Mouse (Mus musculus) left cerebral cortex, postnatal 4 days (tissue): Measurements from ENCODE around the gene Chd2. TPM values are rescaled to one million over a fixed set of nuclear protein-coding genes. Genes with fewer than 3 reads are reported as not detected.

ENCODE experiments used
- DNase-seq: peaks from one replicate; pipeline ENCODE4 v3.0.0-alpha.2; 2022
- intact Hi-C: fragments of 180-260 bp; cut with DNase I; formaldehyde crosslinking; loops from one replicate; pipeline ENCODE4 v1.15.1; 2025
- total RNA-seq, 2 experiments: library from RNA; stranded (reverse); gene quantifications; 2 replicates each; pipeline ENCODE4 v1.2.3; 2021

Gene Chd2
- total RNA-seq, 2 experiments from 2014 or later: 52.5 to 57.9 TPM

GRCm38 (mm10) chr7:73467741-73468140, 73.9 kb downstream of the Chd2 start:
- DNase-seq: no peak

GRCm38 (mm10) chr7:73463546-73463945, 78.1 kb downstream of the Chd2 start:
- no peak for DNase-seq
- intact Hi-C loops: no loop called here

More at GRCm38 (mm10) chr7:73467741-73468140, 73.9 kb downstream of the Chd2 start:
- intact Hi-C loops: no loop called here

DNA sequence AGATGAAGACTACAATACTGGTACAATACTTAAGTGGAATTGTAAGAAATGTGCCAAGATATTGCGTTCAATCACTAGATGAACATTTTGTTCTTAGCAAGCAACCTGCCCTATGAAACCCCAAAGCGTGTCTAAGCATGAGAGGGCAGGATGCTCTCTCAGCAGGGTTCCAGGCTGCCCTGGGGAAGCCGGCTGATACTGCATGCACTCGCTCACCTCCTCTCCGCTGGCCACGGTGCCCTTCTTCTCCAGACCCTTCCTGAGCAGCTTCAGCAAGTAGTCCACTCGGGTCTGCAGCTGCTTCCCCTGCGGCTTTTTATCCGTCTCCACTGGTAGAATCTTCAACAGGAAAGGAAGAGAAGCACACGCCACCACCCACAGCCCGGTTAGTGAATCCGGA, 87.5 kb downstream of the Chd2 start:
- no peak for DNase-seq
- intact Hi-C loops: no loop called here

DNA sequence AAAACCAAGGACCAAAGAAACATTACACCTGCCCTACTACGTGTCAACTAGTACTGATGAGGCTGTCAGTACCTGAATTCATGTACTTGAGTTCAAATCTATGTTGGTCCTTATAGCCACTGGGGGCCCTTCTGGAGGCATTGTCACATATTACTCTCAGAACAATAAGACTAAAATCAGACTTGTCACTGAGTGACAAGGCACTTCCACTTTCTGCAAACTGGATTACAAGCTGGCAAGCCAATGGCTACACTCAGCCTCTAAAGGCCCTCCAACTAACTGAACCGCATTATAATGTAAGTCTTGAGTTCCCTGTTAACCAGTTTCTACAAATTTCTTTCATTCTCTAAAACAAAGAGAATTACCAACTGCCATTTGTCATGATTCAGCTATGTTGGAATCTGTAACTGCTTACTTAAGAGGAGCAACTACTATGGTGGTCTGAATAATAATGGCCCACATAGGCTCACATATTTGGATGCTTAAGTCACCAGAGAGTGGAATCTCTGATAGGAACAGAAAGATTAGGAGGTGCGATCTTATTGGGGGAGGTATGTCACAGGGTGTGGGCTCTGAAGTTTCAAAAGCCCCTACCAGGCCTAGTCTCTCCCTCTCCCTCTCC, 89.3 kb downstream of the Chd2 start:
- no peak for DNase-seq
- intact Hi-C loops: no loop called here

DNA sequence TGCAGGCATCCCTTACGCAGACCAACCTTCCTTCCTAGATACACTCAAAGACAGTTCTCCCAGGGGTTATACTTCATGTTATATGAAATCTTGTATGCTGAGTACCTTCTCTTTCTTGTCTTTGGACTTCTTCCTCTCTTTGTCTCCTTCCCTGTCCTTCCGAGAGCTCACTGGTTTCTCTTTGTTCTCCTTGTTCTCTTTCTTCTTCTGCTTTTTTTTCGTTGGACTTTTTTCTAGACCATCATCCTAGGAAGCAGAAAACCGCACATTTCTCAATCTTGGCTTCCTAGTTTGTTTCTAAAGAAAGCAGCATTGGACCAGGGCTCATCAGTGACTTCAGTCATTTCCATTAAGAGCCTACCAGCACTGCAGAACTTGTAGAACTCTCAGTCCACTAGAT, 90.0 kb downstream of the Chd2 start:
- intact Hi-C loops: no loop called here
- no peak for DNase-seq

- intact Hi-C loops: loop anchor here (5.0 kb wide), 1 partner anchor 50 kb away; no protein-coding TSS in a partner anchor
These were observed 99.4 kb downstream of the Chd2 start for GRCm38 (mm10) chr7:73442246-73442645.

GRCm38 (mm10) chr7:73441802-73442201, 99.8 kb downstream of the Chd2 start:
- intact Hi-C loops: loop anchor here (5.0 kb wide), 1 partner anchor 50 kb away; no protein-coding TSS in a partner anchor
- DNase-seq: no peak

More at GRCm38 (mm10) chr7:73442246-73442645, 99.4 kb downstream of the Chd2 start:
- DNase-seq: no peak

DNA sequence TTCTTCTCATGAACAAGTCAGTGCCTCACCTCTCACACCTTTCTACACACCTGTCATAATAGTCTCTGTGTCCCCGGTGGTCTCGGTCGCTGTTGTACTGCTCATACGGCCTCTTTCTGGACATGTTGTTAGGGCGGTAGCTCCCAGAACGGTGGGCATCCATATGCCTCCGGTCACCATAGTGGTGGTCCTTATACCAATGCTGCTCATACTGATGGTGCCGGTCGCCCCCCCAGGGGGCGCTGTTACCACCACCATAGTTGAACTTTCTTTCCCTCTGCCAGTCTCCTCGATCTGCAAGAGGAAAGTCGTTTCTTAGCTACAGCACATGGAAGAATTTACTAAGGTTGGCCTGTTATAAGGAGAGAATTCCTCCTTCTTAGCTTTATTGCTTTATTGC, 105.9 kb downstream of the Chd2 start:
- intact Hi-C loops: loop anchor here (10.0 kb wide), 1 partner anchor 189 kb away; no protein-coding TSS in a partner anchor
- DNase-seq: no peak

DNA sequence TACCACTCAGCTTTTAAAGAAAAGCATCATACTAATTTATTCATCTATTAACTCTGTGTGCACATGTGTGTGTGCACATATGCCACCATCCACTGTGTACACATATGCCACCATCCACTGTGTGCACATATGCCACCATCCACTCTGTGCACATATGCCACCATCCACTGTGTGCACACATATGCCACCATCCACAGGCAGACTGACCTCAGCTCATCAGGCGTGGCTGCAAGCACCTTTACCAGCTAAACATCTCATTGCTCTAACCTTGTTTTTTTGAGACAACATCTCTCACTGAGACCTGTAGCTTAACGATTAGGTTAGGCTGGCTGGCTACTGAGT, 107.3 kb downstream of the Chd2 start:
- intact Hi-C loops: loop anchor here (10.0 kb wide), 1 partner anchor 190 kb away; no protein-coding TSS in a partner anchor
- DNase-seq: no peak

GRCm38 (mm10) chr7:73433637-73434335, 107.8 kb downstream of the Chd2 start:
- no peak for DNase-seq

DNA sequence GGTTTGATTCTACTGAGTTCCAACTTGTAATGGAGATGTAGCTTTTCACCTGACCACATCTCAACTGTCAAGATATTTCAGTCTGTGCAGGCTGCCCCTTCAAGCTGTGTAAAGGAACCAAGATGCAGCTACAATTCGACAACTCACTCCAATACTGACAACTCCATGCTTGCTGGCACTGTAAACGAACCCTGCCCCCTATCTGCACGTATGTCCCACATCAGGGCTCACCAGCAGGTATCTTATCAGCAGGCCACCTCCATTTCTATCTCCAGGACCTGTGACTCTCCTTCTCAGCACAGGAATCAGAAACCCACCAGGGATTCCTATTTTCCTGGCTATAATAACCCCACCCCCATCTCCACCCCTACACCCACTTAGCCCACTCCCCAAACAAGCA, 113.1 kb downstream of the Chd2 start:
- DNase-seq: no peak
- intact Hi-C loops: no loop called here

More at GRCm38 (mm10) chr7:73433637-73434335, 107.8 kb downstream of the Chd2 start:
- intact Hi-C loops: loop anchor here (10.0 kb wide), 1 partner anchor 191 kb away; no protein-coding TSS in a partner anchor

DNA sequence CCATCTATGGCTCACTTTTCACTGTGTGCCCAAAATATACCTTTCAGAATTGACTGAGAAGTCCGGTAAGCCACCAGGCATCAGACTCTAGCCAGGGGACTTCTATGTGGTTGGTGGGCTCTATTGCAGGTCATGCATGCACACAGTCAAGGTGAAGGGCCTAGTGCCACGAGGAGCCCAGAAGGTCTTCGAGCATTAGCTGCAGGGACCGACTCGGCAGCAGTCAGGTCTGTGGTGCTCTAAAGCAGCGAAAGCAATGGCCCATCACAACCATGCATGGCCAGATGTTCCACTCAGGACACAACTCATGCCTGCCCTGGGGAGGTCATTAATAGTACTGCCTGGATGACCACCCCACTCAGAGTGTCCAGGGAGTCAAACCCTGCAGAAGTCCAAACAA, 113.8 kb downstream of the Chd2 start:
- no peak for DNase-seq
- intact Hi-C loops: no loop called here

DNA sequence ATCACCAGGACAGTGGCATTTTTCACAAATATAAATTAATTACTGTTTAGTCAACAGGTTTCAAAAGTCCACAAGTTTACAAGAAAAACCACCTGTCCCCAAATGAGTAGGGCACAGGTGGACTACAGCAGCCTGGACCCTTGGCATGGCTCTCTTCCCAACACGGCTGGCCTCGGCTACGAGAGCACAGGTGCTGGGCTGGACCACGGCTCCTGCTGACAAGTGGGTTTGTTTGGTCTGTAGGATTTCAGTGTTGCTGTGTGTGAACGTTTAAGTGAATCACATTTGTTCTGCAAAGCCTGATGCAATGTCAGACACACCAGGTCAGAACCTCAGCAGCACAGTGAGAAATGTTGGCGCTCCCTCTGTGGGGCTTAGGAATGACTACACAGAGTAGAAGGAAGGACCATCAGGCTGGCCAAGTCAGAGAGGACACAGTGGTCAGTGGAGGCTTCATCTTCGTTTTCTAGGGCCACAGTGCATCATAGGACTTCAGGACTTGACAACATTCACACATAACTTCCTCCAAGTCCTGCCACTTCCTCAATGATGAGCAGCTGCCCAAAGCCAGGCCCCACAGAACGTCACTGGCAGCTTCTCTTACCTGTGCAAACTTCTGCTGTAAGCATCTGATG, 114.8 kb downstream of the Chd2 start:
- intact Hi-C loops: no loop called here
- no peak for DNase-seq

DNA sequence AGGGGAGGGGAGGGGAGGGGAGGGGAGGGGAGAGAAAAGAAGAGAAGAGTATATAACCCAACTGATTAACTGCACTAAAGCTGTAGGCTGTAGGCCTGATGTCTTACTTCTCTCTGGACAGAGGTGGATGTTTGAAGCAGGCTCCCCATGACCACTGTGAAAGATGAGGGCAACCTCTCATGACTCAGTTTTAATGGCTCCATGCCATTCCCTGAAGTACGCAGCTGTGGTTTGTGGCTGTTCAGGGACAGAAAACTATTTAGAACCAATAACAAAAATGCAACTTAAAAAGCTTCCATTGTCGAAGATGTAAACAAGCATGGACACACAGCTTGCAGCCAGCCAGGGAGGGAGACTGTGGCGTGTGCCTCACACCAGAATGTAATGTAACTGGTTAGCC, 115.4 kb downstream of the Chd2 start:
- no peak for DNase-seq
- intact Hi-C loops: no loop called here

- intact Hi-C loops: no loop called here
- no peak for DNase-seq
These were observed 116.2 kb downstream of the Chd2 start for GRCm38 (mm10) chr7:73425451-73425850.

DNA sequence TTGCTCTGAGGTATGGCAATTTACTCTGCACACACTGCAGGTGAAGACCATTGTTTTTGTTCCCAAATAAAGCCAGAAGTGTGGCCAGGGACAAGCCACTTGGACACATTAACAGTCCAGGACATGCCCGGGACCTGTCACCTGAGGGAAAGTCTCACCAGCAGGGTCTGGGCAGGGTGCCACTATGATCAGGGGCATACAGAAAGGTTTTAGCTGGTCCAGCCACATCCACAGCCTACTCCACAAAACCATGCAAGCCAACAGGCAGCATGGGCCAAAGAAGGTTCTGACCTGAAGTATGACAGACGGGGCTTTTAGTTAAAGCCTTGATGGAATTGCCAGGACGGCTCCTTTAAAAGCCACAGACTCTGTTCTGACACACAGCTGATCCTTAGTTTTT, 116.9 kb downstream of the Chd2 start:
- intact Hi-C loops: no loop called here
- peak; percentile 62 for DNase-seq

DNA sequence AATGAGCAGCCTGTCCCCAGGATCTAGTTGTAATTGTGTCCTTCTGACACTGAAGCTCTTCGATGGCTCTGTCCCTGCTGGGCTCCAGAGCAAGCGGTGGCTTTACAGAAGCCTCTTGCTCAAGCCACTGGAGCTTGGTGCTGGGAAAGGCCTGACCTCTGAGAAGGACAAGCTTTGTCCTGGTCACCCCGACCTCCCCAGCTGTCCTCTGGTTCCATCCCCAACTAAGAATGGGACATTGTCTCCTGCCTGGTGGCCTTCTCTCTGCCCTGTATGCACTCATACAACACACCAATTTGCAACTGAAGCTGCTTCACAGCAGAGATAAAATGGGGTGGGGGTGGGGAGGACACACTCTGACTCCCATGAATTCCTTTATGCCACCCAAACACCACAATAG, 117.4 kb downstream of the Chd2 start:
- no peak for DNase-seq
- intact Hi-C loops: no loop called here

- intact Hi-C loops: no loop called here
- no peak for DNase-seq
These were observed 118.4 kb downstream of the Chd2 start for GRCm38 (mm10) chr7:73423236-73423635.

- intact Hi-C loops: loop anchor here (1.0 kb wide), 1 partner anchor 1022 kb away; no protein-coding TSS in a partner anchor
- peak; percentile 82 for DNase-seq
These were observed 119.2 kb downstream of the Chd2 start for GRCm38 (mm10) chr7:73422223-73423113.

DNA sequence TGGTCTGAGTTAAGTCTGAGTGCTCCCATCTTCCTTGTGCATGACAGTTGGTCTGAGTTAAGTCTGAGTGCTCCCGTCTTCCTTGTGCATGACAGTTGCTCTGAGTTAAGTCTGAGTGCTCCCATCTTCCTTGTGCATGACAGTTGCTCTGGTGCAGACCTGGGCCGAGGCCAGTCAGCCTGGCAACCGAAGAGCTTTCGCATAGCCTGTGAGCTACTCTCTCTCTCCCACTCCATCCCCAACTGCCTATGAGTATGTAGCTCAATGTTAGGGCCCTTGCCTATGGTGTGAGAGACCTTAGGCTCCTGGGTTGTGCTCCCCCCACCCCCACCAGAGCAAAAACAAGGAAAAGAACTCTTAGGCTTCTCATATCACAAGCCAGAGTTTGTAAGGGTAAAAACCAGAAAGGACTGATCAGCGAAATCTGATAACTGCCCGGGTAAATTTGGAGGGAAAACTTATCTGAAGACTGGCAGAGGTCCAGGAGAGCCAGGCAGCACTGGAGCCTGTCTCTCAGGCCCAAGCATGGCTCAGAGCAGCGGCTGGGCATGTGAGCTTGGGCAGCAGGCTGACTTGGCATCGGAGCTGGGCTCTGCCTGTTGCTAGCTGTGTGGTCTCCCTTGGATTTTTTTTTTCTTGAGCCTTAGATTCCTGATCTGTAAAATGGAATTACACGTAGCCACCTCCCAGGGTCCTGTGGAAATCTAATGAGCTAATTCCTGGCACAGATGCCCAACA, 120.2 kb downstream of the Chd2 start:
- DNase-seq: peak; percentile 77
- intact Hi-C loops: loop anchor here (1.0 kb wide), 1 partner anchor 1021 kb away; no protein-coding TSS in a partner anchor
